Mouse (Mus musculus) urinary bladder, postnatal 36 days (tissue): ENCODE measurements around the gene Pth2.
"Not testable (repeated sequence)": the region's sequence is repeated elsewhere in the genome, so short reads cannot be mapped to it uniquely, and the experiment has no call there.

ENCODE experiments used
- DNase-seq, 2 experiments: peaks; one replicate each; pipeline ENCODE4 v3.0.0; 2022; ENCODE audit warnings: low spot score in 2 of 2, mixed read lengths in 1 of 2

Gene Pth2

GRCm38 (mm10) chr7:45173772-45174171 is 7.0 kb upstream of the Pth2 start:
- DNase-seq: not testable (repeated sequence)

- DNase-seq: no peak
Observed at GRCm38 (mm10) chr7:45174567-45175280, 6.1 kb upstream of the Pth2 start.

- DNase-seq: no peak
Observed at GRCm38 (mm10) chr7:45175398-45175797, 5.4 kb upstream of the Pth2 start.

GRCm38 (mm10) chr7:45175929-45176328 is 4.9 kb upstream of the Pth2 start:
- no peak for DNase-seq

GRCm38 (mm10) chr7:45176356-45176755 is 4.4 kb upstream of the Pth2 start:
- DNase-seq: no peak

- DNase-seq: no peak
Observed at GRCm38 (mm10) chr7:45178550-45178949, 2.2 kb upstream of the Pth2 start.

- DNase-seq: no peak
Observed at GRCm38 (mm10) chr7:45179469-45179868, 1.3 kb upstream of the Pth2 start, which contains the start of gene Gfy. Gfy (minus strand) TSS chr7:45179569.

GRCm38 (mm10) chr7:45181540-45181939 is 745 bp downstream of the Pth2 start:
- no peak for DNase-seq

GRCm38 (mm10) chr7:45182199-45182601 is 1.4 kb downstream of the Pth2 start:
- peak; percentile 80 to 88 for DNase-seq

- DNase-seq: no peak
Observed at GRCm38 (mm10) chr7:45182606-45183005, 1.8 kb downstream of the Pth2 start.

GRCm38 (mm10) chr7:45183672-45184071 is 2.9 kb downstream of the Pth2 start:
- DNase-seq: no peak

- DNase-seq: no peak
Observed at GRCm38 (mm10) chr7:45185921-45186320, 5.1 kb downstream of the Pth2 start.

GRCm38 (mm10) chr7:45189600-45189999 is 8.8 kb downstream of the Pth2 start:
- no peak for DNase-seq

GRCm38 (mm10) chr7:45190186-45190585 is 9.4 kb downstream of the Pth2 start:
- DNase-seq: no peak

GRCm38 (mm10) chr7:45191161-45191560 is 10.4 kb downstream of the Pth2 start:
- no peak for DNase-seq

GRCm38 (mm10) chr7:45191803-45192363 is 11.1 kb downstream of the Pth2 start:
- no peak for DNase-seq

- DNase-seq: no peak
Observed at GRCm38 (mm10) chr7:45192585-45193310, 12.0 kb downstream of the Pth2 start.

- no peak for DNase-seq
Observed at GRCm38 (mm10) chr7:45193406-45193805, 12.6 kb downstream of the Pth2 start.

GRCm38 (mm10) chr7:45193871-45194785 is 13.3 kb downstream of the Pth2 start:
- DNase-seq: no peak

- no peak for DNase-seq
Observed at GRCm38 (mm10) chr7:45195341-45196175, 14.8 kb downstream of the Pth2 start.

- no peak for DNase-seq
Observed at GRCm38 (mm10) chr7:45196176-45196535, 15.4 kb downstream of the Pth2 start.
